Comparison of ENCODE assay signal across 19 mouse cellular contexts in the genomic region with DNA sequence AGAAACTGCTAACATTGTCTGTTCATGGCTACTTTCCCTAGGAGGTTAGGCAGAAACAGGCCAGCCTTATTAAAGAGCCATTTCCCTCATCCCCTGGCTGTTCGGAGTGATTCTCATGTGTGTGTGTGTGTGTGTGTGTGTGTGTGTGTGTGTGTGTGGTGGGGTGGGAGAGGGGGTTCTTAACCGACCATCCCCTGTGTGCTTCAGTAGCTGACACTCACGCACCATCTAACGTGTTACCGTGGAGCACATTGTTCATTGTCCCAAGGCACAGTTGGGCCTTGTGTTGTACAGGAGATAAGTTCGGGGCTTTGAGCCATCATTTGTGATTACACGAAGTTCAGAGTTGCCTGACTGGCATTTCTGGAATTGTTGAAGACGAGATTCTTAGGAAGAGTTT.
DNase-seq lines count a peak whose midpoint lies in the region; ATAC-seq and TF ChIP-seq lines count a peak whose summit lies in the region.
"Had no signal": no experiment of that assay in that cellular context is flagged by ENCODE, and none has a peak within 500 bp of the region (broad histone marks: within the 10 kb centered on the region; RNA-seq: fewer than 3 reads in every experiment).

No protein-coding gene starts in this region.

- TF ChIP-seq POLR2A in ES-Bruce4 (IDR thresholded peaks at IDR 0.05; ENCODE audit: insufficient read depth, low read length), result no peak

- ATAC-seq in hindbrain, embryonic 12.5 days (ENCODE audit: low FRiP score), result 0 out of 2 replicates have a peak, but pooled peaks have one; percentile 32
- no peak for ATAC-seq in hindbrain, embryonic 16.5 days
- ATAC-seq in midbrain, embryonic 12.5 days (ENCODE audit: low FRiP score, low read depth), result peak; percentile 44; the same call in 1 of the 2 replicates
- ATAC-seq in erythroblast, adult 5-6 weeks (replicated peaks; ENCODE audit: low FRiP score, poor library complexity, severe bottlenecking), result no peak
- ATAC-seq: CD4-positive, CD25-positive, alpha-beta regulatory T cell, adult 4 months had no signal

- no peak for TF ChIP-seq CTCF in ES-Bruce4 (IDR thresholded peaks at IDR 0.05; ENCODE audit: low read depth, low read length)

- H3K4me1 ChIP-seq in hindbrain, embryonic 12.5 days, result peaks cover 16% of the 10 kb centered on the region
- peaks cover 3% of the 10 kb centered on the region; the same call in 1 of the 2 replicates for H3K4me1 ChIP-seq in hindbrain, embryonic 16.5 days (ENCODE audit: control insufficient read depth, insufficient read depth, low read depth, low read length)
- peaks cover 5% of the 10 kb centered on the region for H3K4me1 ChIP-seq in ES-Bruce4 (ENCODE audit: control insufficient read depth, insufficient read depth, low read length)
- peaks cover 25% of the 10 kb centered on the region for H3K4me1 ChIP-seq in midbrain, embryonic 12.5 days
- H3K4me1 ChIP-seq: limb, embryonic 13.5 days; megakaryocyte, embryonic 14.5 days had no signal

- WGBS in hindbrain, embryonic 12.5 days, result 36% methylated on average over 8 of the region's 8 CpGs
- 37% methylated on average over 8 of the region's 8 CpGs for WGBS in hindbrain, embryonic 16.5 days
- 26% methylated on average over 8 of the region's 8 CpGs for WGBS in midbrain, embryonic 12.5 days

- H3K27me3 ChIP-seq in hindbrain, embryonic 12.5 days, result peaks cover 3% of the 10 kb centered on the region; the same call in 1 of the 2 replicates
- H3K27me3 ChIP-seq in hindbrain, embryonic 16.5 days (replicated peaks; ENCODE audit: control insufficient read depth, insufficient read depth, low read length), result no peaks in the 10 kb centered on the region
- no peaks in the 10 kb centered on the region for H3K27me3 ChIP-seq in ES-Bruce4 (ENCODE audit: control insufficient read depth, insufficient read depth, low read length, poor library complexity, severe bottlenecking)
- H3K27me3 ChIP-seq in midbrain, embryonic 12.5 days, result no peaks in the 10 kb centered on the region; the same call in 1 of the 2 replicates
- H3K27me3 ChIP-seq: heart, embryonic 15.5 days; hindbrain, embryonic 15.5 days; limb, embryonic 13.5 days; megakaryocyte, embryonic 14.5 days had no signal

- no peaks in the 10 kb centered on the region for H3K36me3 ChIP-seq in hindbrain, embryonic 12.5 days
- no peaks in the 10 kb centered on the region for H3K36me3 ChIP-seq in hindbrain, embryonic 16.5 days (ENCODE audit: control insufficient read depth, insufficient read depth, low read length)
- no peaks in the 10 kb centered on the region for H3K36me3 ChIP-seq in ES-Bruce4 (ENCODE audit: control insufficient read depth, insufficient read depth, low read length, poor library complexity, severe bottlenecking)
- no peaks in the 10 kb centered on the region for H3K36me3 ChIP-seq in midbrain, embryonic 12.5 days
- H3K36me3 ChIP-seq: heart, embryonic 15.5 days; hindbrain, embryonic 15.5 days; limb, embryonic 13.5 days had no signal

- no peak overlapping the region for H3K27ac ChIP-seq in hindbrain, embryonic 12.5 days
- H3K27ac ChIP-seq in hindbrain, embryonic 16.5 days (ENCODE audit: low read depth, low read length), result no peak overlapping the region
- peak overlapping the region; percentile 89 for H3K27ac ChIP-seq in ES-Bruce4 (ENCODE audit: insufficient read depth, low read length)
- H3K27ac ChIP-seq in midbrain, embryonic 12.5 days (replicated peaks), result peak overlapping the region; percentile 73
- H3K27ac ChIP-seq: heart, embryonic 15.5 days; hindbrain, embryonic 15.5 days; limb, embryonic 13.5 days; liver, embryonic 14.5 days had no signal

- H3K9me3 ChIP-seq in hindbrain, embryonic 12.5 days (replicated peaks), result no peaks in the 10 kb centered on the region; the same call in 1 of the 2 replicates
- H3K9me3 ChIP-seq in hindbrain, embryonic 16.5 days (ENCODE audit: control insufficient read depth, low read length), result no peaks in the 10 kb centered on the region
- no peaks in the 10 kb centered on the region for H3K9me3 ChIP-seq in ES-Bruce4 (replicated peaks; ENCODE audit: control insufficient read depth, insufficient read depth, low read length, poor library complexity, severe bottlenecking)
- 0 out of 2 replicates have a peak, but pooled peaks cover 7% of the 10 kb centered on the region for H3K9me3 ChIP-seq in midbrain, embryonic 12.5 days
- H3K9me3 ChIP-seq: heart, embryonic 15.5 days; hindbrain, embryonic 15.5 days; limb, embryonic 13.5 days had no signal

- DNase-seq in embryo, embryonic 10 days (ENCODE audit: low spot score), result peak; percentile 23
- no peak for DNase-seq in embryo, embryonic 10.5 days (ENCODE audit: low spot score)
- DNase-seq in frontal cortex, postnatal 25 days (ENCODE audit: low spot score in 2 of 2), result no peak
- DNase-seq: adrenal gland, adult 2 months; cerebellum, adult 9-11 months; right cerebral cortex, postnatal 25 days; thymus, adult 18-20 months had no signal

- no peak overlapping the region for H3K9ac ChIP-seq in hindbrain, embryonic 12.5 days
- H3K9ac ChIP-seq in hindbrain, embryonic 16.5 days (ENCODE audit: low read depth, low read length), result no peak overlapping the region
- peak overlapping the region; percentile 45; the same call in 1 of the 2 replicates for H3K9ac ChIP-seq in ES-Bruce4 (ENCODE audit: low read depth, poor library complexity, severe bottlenecking)
- no peak overlapping the region for H3K9ac ChIP-seq in midbrain, embryonic 12.5 days (replicated peaks)
- H3K9ac ChIP-seq: heart, embryonic 15.5 days; hindbrain, embryonic 15.5 days; limb, embryonic 13.5 days; liver, embryonic 14.5 days had no signal

- no peak overlapping the region for H3K4me3 ChIP-seq in hindbrain, embryonic 12.5 days
- H3K4me3 ChIP-seq in hindbrain, embryonic 16.5 days (ENCODE audit: low read length), result no peak overlapping the region
- no peak overlapping the region for H3K4me3 ChIP-seq in ES-Bruce4 (ENCODE audit: low read depth, low read length)
- H3K4me3 ChIP-seq in midbrain, embryonic 12.5 days, result no peak overlapping the region
- H3K4me3 ChIP-seq: erythroblast, embryonic 14.5 days; heart, embryonic 15.5 days; hindbrain, embryonic 15.5 days; limb, embryonic 13.5 days; megakaryocyte, embryonic 14.5 days had no signal

- H3K4me2 ChIP-seq in hindbrain, embryonic 12.5 days (replicated peaks), result no peak overlapping the region
- no peak overlapping the region for H3K4me2 ChIP-seq in hindbrain, embryonic 16.5 days (ENCODE audit: low read length)
- H3K4me2 ChIP-seq in midbrain, embryonic 12.5 days (replicated peaks), result no peak overlapping the region
- H3K4me2 ChIP-seq: heart, embryonic 15.5 days; hindbrain, embryonic 15.5 days; limb, embryonic 13.5 days had no signal

- no peak for TF ChIP-seq EP300 in ES-Bruce4 (IDR thresholded peaks at IDR 0.05; ENCODE audit: insufficient read depth, low read depth, low read length)

Comparison
In these comparisons a context has a peak if more than half of its experiments do, and no peak if none do; other contexts are left out.
1. ATAC-seq: peak in hindbrain, embryonic 12.5 days (single experiment) and midbrain, embryonic 12.5 days (single experiment); none in hindbrain, embryonic 16.5 days (single experiment) and erythroblast, adult 5-6 weeks (single experiment).
2. H3K27ac ChIP-seq: peak in ES-Bruce4 (single experiment) and midbrain, embryonic 12.5 days (single experiment); none in hindbrain, embryonic 12.5 days (single experiment) and hindbrain, embryonic 16.5 days (single experiment).